Mouse (Mus musculus) liver, embryonic 14.5 days (tissue): ENCODE measurements around the gene Sh3gl3.

Experiments used
- CTCF ChIP-seq: IDR thresholded peaks from 2 replicates; pipeline ENCODE4 v1.5.1; 2016; ENCODE audit warnings: antibody characterized with exemption, low read depth, control low read depth
- EP300 ChIP-seq: IDR thresholded peaks from 2 replicates; pipeline ENCODE4 v1.6.1; 2016; ENCODE audit warnings: antibody characterized with exemption, low read depth

GRCm38 (mm10) chr7:82338532-82338931 lies 164.9 kb downstream of the Sh3gl3 start:
- TF ChIP-seq EP300 (no peak), CTCF (peak; percentile 37; the same call in 1 of the 2 replicates)
